Mouse (Mus musculus) heart, postnatal 4 days (tissue): ENCODE data around the gene Raet1e. TPM values are rescaled to one million over a fixed set of nuclear protein-coding genes. Genes with fewer than 3 reads are reported as not detected.
"Not testable (repeated sequence)": the region's sequence is repeated elsewhere in the genome, so short reads cannot be mapped to it uniquely, and the experiment has no call there.

Source experiments
- DNase-seq: peaks from one replicate; pipeline ENCODE4 v3.0.0; 2021
- total RNA-seq, 2 experiments: library from RNA; stranded (reverse); gene quantifications; 2 replicates each; pipeline ENCODE4 v1.2.3; 2021

Raet1e gene
- total RNA-seq, 2 experiments from 2014 or later = 0.81 to 1.1 TPM

GRCm38 (mm10) chr10:22165328-22166003, 7.1 kb downstream of the Raet1e start:
- not testable (repeated sequence) for DNase-seq

DNA sequence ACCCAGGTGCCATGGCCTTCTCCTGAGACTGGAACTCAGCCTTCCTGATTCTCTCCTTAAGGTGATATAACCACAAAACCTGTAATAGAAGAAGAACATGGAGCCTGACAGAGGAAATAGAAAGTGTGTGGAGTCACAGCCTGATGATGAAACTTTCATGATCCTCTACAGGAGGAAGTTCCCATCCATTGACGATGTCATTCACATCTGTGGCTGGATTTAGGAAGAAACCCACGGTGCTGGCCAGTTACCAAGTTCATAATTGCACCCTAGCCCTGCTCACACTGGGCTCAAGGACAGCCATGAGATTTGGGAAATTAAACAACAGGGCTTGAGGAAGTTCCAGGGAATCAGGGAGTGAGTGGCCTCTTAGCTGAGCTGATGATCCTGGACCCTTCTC, 7.7 kb downstream of the Raet1e start:
- not testable (repeated sequence) for DNase-seq

GRCm38 (mm10) chr10:22167061-22167460, 8.7 kb downstream of the Raet1e start:
- not testable (repeated sequence) for DNase-seq

- not testable (repeated sequence) for DNase-seq
Measured at GRCm38 (mm10) chr10:22169116-22169515, 10.7 kb downstream of the Raet1e start.

DNA sequence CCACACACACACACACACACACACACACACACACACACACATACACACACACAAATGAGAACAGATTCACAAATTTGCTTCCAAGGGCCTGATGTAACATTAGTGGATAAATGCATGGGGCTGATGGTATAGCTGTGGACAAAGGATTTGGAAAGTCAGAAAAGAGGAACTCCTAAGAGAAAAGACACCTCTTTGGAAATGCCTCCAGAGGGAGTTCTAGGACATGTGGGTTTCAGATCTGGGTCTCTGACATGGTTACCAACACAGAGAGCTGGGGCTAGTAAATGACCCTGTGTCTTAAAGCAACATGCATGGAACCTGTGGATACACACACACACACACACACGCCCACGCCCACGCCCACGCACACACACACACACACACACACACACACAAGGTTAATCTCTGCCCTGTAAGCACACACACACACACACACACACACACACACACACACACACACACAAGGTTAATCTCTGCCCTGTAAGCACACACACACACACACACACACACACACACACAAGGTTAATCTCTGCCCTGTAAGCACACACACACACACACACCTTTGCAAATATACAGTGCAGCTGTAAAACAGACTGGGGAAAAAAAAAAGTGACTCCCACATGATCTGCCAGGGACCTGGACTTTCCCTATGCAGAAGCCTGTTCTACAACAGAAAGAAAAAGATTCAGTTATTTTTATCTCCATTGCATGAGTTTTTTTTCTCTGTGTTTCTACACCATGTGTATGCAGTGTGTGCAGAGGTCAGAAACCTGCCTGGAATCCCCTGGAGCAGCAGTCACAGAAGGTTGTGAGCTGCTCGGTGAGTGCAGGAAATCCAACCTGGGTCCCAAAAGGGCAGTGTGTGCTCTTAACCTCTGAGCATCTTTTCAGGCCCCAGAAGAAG, 14.3 kb downstream of the Raet1e start:
- DNase-seq = not testable (repeated sequence)

- DNase-seq = not testable (repeated sequence)
Measured at GRCm38 (mm10) chr10:22173335-22174189, 15.2 kb downstream of the Raet1e start.

DNA sequence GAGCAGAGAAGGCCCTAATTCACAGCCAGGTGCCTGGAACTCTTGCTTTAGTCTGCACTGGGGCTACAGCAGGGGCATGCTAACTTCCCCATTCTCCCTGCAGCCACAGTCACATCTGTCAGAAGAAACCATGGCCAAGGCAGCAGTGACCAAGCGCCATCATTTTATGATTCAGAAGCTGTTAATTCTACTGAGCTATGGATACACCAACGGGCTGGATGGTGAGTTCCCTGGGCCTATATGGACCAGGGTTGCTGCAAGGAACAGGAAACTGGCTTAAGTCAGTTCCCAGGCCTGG, 15.8 kb downstream of the Raet1e start:
- DNase-seq = not testable (repeated sequence)

DNA sequence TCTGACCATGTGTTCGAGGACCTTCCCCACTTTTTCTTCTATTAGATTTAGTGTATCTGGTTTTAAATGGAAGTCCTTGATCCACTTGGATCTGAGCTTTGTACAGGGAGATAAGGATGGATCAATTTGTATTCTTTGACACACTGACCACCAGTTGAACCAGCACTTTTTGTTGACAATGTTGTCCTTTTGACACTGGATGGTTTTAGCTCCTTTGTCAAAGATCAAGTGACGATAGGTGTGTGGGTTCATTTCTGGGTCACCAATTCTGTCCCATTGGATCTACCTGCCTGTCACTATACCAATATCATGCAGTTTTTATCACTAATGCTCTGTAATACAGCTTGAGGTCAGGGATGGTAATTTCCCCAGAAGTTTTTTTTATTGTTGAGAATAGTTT, 18.1 kb downstream of the Raet1e start:
- not testable (repeated sequence) for DNase-seq

GRCm38 (mm10) chr10:22191035-22191434, 32.7 kb downstream of the Raet1e start:
- not testable (repeated sequence) for DNase-seq

DNA sequence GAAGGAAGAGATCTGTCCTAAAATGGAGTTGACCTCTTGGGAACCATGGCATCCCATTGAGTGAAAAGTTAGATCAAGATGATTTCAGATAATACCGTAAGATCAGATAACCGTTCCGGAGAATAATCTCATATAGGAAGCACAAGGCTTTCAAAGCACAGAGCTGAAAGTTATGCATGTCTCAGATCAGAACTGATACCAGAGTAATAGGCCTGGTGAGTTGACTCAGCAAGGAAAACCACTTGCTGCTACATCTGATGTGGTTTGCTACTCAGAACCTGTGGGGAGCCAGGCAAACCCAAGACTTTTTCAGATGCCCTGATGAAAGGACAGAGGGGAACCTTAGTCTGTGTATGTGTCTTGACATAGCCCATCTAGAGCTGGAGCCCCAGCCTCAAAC, 43.0 kb downstream of the Raet1e start:
- not testable (repeated sequence) for DNase-seq

- not testable (repeated sequence) for DNase-seq
Measured at GRCm38 (mm10) chr10:22202784-22203583, 44.6 kb downstream of the Raet1e start.

DNA sequence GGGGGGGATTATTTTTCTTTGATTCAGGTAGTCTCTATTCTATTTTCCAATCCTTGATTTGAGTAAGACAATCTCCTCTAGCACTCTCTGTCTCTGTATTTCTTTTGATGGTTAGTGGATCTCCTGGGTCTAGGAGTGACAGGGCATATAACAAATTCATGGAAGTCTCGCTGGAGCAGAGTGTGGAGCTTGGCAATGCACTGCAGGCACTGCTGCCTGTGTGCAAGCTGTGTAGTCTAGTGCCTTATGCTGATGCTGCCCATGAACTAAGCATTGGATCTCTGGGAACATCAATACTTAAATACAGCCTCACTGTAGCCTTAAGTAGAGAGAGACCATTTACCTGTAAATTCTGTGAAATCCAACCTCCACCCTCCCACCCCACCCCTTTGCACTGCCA, 48.1 kb downstream of the Raet1e start:
- not testable (repeated sequence) for DNase-seq

GRCm38 (mm10) chr10:22212012-22212696, 53.8 kb downstream of the Raet1e start:
- peak; percentile 75 for DNase-seq

DNA sequence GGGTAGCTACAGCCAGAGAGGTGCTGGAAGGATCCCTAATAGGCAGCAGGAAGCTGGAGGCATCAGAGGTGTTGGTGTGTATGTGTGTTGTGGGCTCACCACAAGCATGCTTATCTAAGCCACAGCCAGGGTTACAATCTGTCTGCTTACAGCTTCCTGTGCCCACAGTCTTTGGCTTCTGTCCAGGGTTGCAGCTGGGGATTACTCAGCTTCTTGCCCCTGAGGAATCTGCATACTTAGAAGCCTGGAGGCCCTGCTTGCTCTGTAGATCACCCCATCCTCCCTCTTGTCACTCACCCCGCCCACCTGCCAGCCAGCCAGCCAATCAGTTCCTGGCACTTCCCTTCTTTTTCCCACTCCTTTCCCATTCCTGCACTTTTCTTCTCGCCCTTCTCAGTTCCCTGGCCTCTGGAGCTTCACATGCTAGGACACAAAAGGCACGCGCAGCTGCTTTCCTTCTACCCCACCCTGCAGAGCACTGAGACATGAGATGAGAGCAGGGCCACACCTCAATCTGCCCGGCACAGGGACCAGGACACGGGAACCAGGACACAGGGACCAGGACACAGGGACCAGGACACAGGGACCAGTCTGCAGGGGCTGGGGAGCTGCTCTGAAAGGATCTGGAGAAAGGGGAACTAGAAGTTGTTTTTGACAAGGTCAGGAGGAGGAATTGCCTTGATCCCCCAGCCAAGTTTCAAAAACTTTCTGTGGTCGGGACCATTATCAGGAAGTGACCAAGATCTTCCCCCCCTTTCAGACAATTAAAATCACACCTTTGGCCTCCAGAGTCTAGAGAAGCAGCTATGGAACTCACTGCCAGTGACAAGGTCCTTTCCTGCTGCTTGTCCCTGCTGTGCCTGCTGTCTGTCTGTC, 65.3 kb downstream of the Raet1e start:
- peak; percentile 10 for DNase-seq

DNA sequence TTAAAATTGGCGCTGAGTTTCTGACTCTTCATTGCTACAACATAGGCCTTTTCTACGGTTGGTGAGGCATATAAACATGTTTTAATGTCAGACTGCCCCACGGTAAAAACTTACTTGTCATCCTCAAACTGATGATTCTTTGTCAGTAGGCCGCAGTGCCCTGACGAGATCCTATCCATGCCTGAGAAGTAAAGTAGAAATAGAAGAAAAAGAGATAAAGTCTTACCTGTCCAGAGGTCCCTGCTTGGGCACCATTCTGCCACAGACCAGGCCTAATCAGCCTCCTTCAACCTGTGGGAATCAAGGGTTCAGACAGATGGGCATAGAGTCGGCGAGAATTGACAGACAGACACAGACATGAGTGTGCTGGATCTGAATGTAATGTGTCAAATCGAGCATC, 106.7 kb downstream of the Raet1e start:
- DNase-seq = no peak

GRCm38 (mm10) chr10:22270879-22271786, 112.8 kb downstream of the Raet1e start:
- not testable (repeated sequence) for DNase-seq

- peak; percentile 12 for DNase-seq
Measured at GRCm38 (mm10) chr10:22272914-22273683, 114.7 kb downstream of the Raet1e start.

DNA sequence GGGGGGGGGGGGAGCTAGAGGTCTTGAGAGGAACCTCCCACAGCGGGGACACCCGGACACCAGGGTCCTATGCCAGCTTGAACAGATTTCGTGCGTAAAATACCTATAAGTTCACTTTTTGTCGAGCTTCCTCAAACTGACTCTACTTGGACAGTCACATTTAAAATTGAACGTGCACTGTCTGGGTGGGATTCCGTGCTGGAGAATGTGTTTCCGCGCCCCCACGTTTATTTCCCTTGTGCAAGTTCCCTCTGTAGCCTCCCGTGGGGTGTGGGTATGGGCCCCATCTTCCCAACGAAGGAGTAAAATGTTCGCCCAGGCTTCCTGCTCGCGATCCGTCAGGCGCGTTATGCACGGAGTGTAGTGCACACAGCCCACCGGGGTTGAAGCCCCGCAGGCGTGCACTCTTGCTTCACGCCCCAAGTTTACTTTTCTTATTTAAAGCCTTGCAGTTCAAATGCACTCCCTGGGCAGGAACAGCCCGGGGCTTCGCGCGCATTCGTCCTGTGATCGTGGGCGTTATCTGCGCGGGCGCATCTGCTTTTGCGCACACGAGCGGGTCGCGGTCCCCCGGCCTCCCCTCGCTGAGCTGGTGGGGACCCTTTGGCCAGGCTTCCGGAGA, 115.4 kb downstream of the Raet1e start:
- DNase-seq = no peak
